Mouse (Mus musculus) thymus, adult 2 months (tissue): ENCODE results near the gene Il1rapl1.

Experiments used
- CTCF ChIP-seq: fragments of 200-500 bp; IDR thresholded peaks from 2 replicates; pipeline ENCODE4 v1.5.1; 2012; ENCODE audit warnings: mild to moderate bottlenecking, control low read depth, low read length, moderate library complexity, borderline replicate concordance; ENCODE audit not compliant: control insufficient read depth, poor library complexity, insufficient read depth; ENCODE audit errors: extremely low read depth
- POLR2A ChIP-seq: fragments of 200-500 bp; IDR thresholded peaks from 2 replicates; pipeline ENCODE4 v1.6.1; 2012; ENCODE audit warnings: mild to moderate bottlenecking, low read length, control low read depth, moderate library complexity; ENCODE audit not compliant: control insufficient read depth, poor library complexity, insufficient read depth; ENCODE audit errors: extremely low read depth

GRCm38 (mm10) chrX:87002296-87002695, 1113.1 kb downstream of the Il1rapl1 start:
- TF ChIP-seq CTCF (no peak), POLR2A (no peak)
